Mouse (Mus musculus) hindbrain, embryonic 15.5 days (tissue): Measurements from ENCODE around the gene Mug1. TPM values are rescaled to one million over a fixed set of nuclear protein-coding genes. Genes with fewer than 3 reads are reported as not detected.
"Not testable (repeated sequence)": the region's sequence is repeated elsewhere in the genome, so short reads cannot be mapped to it uniquely, and the experiment has no call there.

Experiments
- ATAC-seq: fragments of 200-750 bp; cut with Nextera tagmentation; 2 replicates; pipeline ENCODE4 v1.8.0; 2017; ENCODE audit warnings: low read depth, moderate number of reproducible peaks, moderate TSS enrichment; ENCODE audit not compliant: low FRiP score
- H3K27ac ChIP-seq: fragments of 300-500 bp; sonication (generic); replicated peaks from 2 replicates; pipeline ENCODE4 v1.5.1; 2015; ENCODE audit warnings: mild to moderate bottlenecking, inconsistent platforms
- H3K27me3 ChIP-seq: fragments of 300-500 bp; sonication (generic); 2 replicates; pipeline ENCODE4 v1.6.1; 2015; ENCODE audit warnings: control low read depth, inconsistent platforms
- H3K36me3 ChIP-seq: fragments of 300-500 bp; sonication (generic); 2 replicates; pipeline ENCODE4 v1.6.1; 2015; ENCODE audit warnings: control low read depth, inconsistent platforms
- H3K4me1 ChIP-seq: fragments of 300-500 bp; sonication (generic); replicated peaks from 2 replicates; pipeline ENCODE4 v1.6.1; 2015; ENCODE audit warnings: control low read depth, inconsistent platforms
- H3K4me2 ChIP-seq: fragments of 300-500 bp; sonication (generic); 2 replicates; pipeline ENCODE4 v1.6.1; 2015; ENCODE audit warnings: moderate library complexity, mild to moderate bottlenecking, inconsistent platforms
- H3K4me3 ChIP-seq: fragments of 300-500 bp; sonication (generic); 2 replicates; pipeline ENCODE4 v1.5.1; 2015; ENCODE audit warnings: mild to moderate bottlenecking, inconsistent platforms
- H3K9ac ChIP-seq: fragments of 300-500 bp; sonication (generic); 2 replicates; pipeline ENCODE4 v1.6.1; 2015; ENCODE audit warnings: inconsistent platforms
- H3K9me3 ChIP-seq: fragments of 300-500 bp; sonication (generic); 2 replicates; pipeline ENCODE4 v1.6.1; 2016; ENCODE audit warnings: control low read depth, inconsistent platforms
- WGBS: fragments of 180-500 bp; shearing (Covaris S2); methylation state at CpG from one replicate; pipeline ENCODE4 v1.1.7; 2015; 5-methylcytosine and 5-hydroxymethylcytosine counted together
- polyA plus RNA-seq: library from polyadenylated mRNA; unstranded; fragments of >200 nt; fragmentation: Nextera tagmentation; extraction: Ambion mirVana; gene quantifications from 2 replicates; pipeline ENCODE4 v1.2.1, GENCODE M21; 2015

Gene Mug1
- not detected in 2 replicates for polyA plus RNA-seq

GRCm38 (mm10) chr6:121838271-121838670, at the start of gene Mug1:
Mug1 (plus strand) TSS chr6:121838541.
- 80% methylated on average over 4 of the region's 4 CpGs for WGBS
- not testable (repeated sequence) for ATAC-seq

DNA sequence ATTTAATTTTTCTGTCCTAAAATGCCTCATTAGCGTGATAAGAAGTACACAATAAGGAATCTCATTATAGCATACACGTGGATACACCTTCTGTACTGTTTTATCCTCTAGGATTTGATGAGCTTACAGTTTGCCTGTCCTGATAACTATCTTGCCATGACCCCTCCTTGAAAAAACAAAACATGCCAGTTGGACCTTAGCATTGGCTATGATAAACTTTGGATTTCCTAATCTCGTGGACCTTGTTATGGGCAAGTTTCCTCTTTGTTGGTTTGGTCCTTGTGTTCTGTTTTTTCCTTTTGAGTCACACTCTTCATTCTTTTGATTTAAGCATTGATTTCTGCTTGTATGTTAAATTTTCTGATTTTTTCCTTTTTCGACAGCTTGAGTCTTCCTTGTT, 10.3 kb upstream of the Mug1 start:
- no peaks in the 10 kb centered on the region for H3K9me3 ChIP-seq
- 81% methylated on average over 4 of the region's 4 CpGs for WGBS
- no peaks in the 10 kb centered on the region for H3K4me1 ChIP-seq
- no peak overlapping the region for H3K4me3 ChIP-seq
- H3K27ac ChIP-seq: no peak overlapping the region
- ATAC-seq: no peak
- no peaks in the 10 kb centered on the region for H3K27me3 ChIP-seq
- H3K4me2 ChIP-seq: no peak overlapping the region
- H3K36me3 ChIP-seq: no peaks in the 10 kb centered on the region
- H3K9ac ChIP-seq: no peak overlapping the region

More at GRCm38 (mm10) chr6:121838271-121838670, at the start of gene Mug1:
- H3K27me3 ChIP-seq, H3K36me3 ChIP-seq, H3K4me3 ChIP-seq, H3K27ac ChIP-seq, H3K9me3 ChIP-seq, H3K4me1 ChIP-seq, H3K4me2 ChIP-seq, H3K9ac ChIP-seq: not testable (repeated sequence)

DNA sequence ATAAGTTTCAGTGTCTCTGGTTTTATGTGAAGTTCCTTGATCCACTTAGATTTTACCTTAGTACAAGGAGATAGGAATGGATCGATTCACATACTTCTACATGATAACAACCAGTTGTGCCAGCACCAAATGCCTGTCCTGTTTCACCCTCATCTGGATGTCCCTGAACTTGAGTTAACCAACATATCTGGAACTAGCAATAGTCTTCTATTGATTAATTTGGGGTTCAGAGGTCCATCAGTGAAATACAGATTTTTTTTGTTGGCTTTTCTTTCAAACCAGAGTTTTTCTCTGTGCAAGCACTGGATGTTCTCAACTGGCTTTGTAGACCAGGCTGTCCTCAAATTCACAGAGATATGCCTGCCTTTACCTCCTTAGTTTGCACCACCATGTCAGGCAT, 2.0 kb upstream of the Mug1 start:
- ATAC-seq: no peak
- no peaks in the 10 kb centered on the region for H3K36me3 ChIP-seq
- H3K4me1 ChIP-seq: no peaks in the 10 kb centered on the region
- H3K27ac ChIP-seq: no peak overlapping the region
- no peak overlapping the region for H3K9ac ChIP-seq
- no peaks in the 10 kb centered on the region for H3K9me3 ChIP-seq
- no peaks in the 10 kb centered on the region for H3K27me3 ChIP-seq
- WGBS: 97% methylated on average over 1 of the region's 1 CpGs
- H3K4me2 ChIP-seq: no peak overlapping the region
- no peak overlapping the region for H3K4me3 ChIP-seq

GRCm38 (mm10) chr6:121848378-121848777, 10.0 kb downstream of the Mug1 start:
- Histone ChIP-seq H3K36me3 (no peaks in the 10 kb centered on the region), H3K4me3 (no peak overlapping the region), H3K27ac (no peak overlapping the region), H3K4me2 (no peak overlapping the region), H3K4me1 (no peaks in the 10 kb centered on the region), H3K9me3 (no peaks in the 10 kb centered on the region), H3K9ac (no peak overlapping the region), H3K27me3 (no peaks in the 10 kb centered on the region)
- 57% methylated on average over 1 of the region's 1 CpGs for WGBS
- ATAC-seq: no peak

Other genes starting within 250 kb of the Mug1 start
- gene A2m, start 203.2 kb upstream of the Mug1 start, polyA plus RNA-seq: 13.5 and 15.1 TPM in 2 replicates
- 0.05 TPM in 1 of 2 replicates, not detected in the other for gene Gm7298, start 105.6 kb upstream of the Mug1 start, polyA plus RNA-seq
- not detected in 2 replicates for gene Mug2, start 168.2 kb downstream of the Mug1 start, polyA plus RNA-seq